Mouse (Mus musculus) liver, embryonic 14.5 days (tissue): Measurements from ENCODE around the gene Rpl29. TPM values are rescaled to one million over a fixed set of nuclear protein-coding genes. Genes with fewer than 3 reads are reported as not detected.
A peak's percentile ranks its signal among the peaks of the same experiment; 100 is the strongest.

Experiments used
- ATAC-seq: fragments of 200-750 bp; cut with Nextera tagmentation; 2 replicates; pipeline ENCODE4 v1.8.0; 2017; ENCODE audit warnings: moderate number of reproducible peaks, mild to moderate bottlenecking, moderate library complexity; ENCODE audit not compliant: insufficient read depth
- DNase-seq, 3 experiments: peaks; one replicate each; pipeline ENCODE4 v3.0.0-alpha.2; 2012 to 2013; ENCODE audit warnings: low read depth in 3 of 3, low spot score in 3 of 3
- H3K27ac ChIP-seq: fragments of 300-500 bp; sonication (generic); 2 replicates; pipeline ENCODE4 v1.5.1; 2014; ENCODE audit warnings: moderate library complexity, mild to moderate bottlenecking, control low read depth, inconsistent platforms
- H3K27me3 ChIP-seq: fragments of 300-500 bp; sonication (generic); 2 replicates; pipeline ENCODE4 v1.6.1; 2014; ENCODE audit warnings: mild to moderate bottlenecking, low read length, moderate library complexity; ENCODE audit not compliant: control insufficient read depth, insufficient read depth
- H3K36me3 ChIP-seq: fragments of 300-500 bp; sonication (generic); replicated peaks from 2 replicates; pipeline ENCODE4 v1.6.1; 2014; ENCODE audit warnings: low read depth; ENCODE audit not compliant: control insufficient read depth, insufficient read depth
- H3K4me1 ChIP-seq, 2 experiments: fragments of 200-500 bp in 1 of 2; fragments of 300-500 bp in 1 of 2; sonication (generic) in 1 of 2; replicated peaks; 2 replicates each; pipeline ENCODE4 v1.6.1; 2012 to 2014; ENCODE audit warnings: antibody characterized with exemption in 1 of 2, inconsistent platforms in 1 of 2, low read length in 1 of 2; ENCODE audit not compliant: control insufficient read depth in 2 of 2, insufficient read depth in 2 of 2
- H3K4me2 ChIP-seq: fragments of 300-500 bp; sonication (generic); 2 replicates; pipeline ENCODE4 v1.6.1; 2014; ENCODE audit warnings: low read depth, mild to moderate bottlenecking, control low read depth, moderate library complexity
- H3K4me3 ChIP-seq, 2 experiments: fragments of 200-500 bp in 1 of 2; fragments of 300-500 bp in 1 of 2; sonication (generic) in 1 of 2; 2 replicates each; pipeline ENCODE4 v1.5.1; 2012 to 2014; ENCODE audit warnings: low read depth in 2 of 2, low read length in 2 of 2, mild to moderate bottlenecking in 2 of 2, control low read depth in 1 of 2, inconsistent platforms in 1 of 2, moderate library complexity in 1 of 2; ENCODE audit not compliant: insufficient read depth in 1 of 2
- H3K9ac ChIP-seq: fragments of 300-500 bp; sonication (generic); replicated peaks from 2 replicates; pipeline ENCODE4 v1.6.1; 2014; ENCODE audit warnings: mild to moderate bottlenecking, control low read depth, moderate library complexity
- H3K9me3 ChIP-seq: fragments of 300-500 bp; sonication (generic); 2 replicates; pipeline ENCODE4 v1.6.1; 2016; ENCODE audit warnings: low read length, mixed read lengths; ENCODE audit not compliant: control insufficient read depth
- CTCF ChIP-seq: IDR thresholded peaks from 2 replicates; pipeline ENCODE4 v1.5.1; 2016; ENCODE audit warnings: antibody characterized with exemption, low read depth, control low read depth
- EP300 ChIP-seq: IDR thresholded peaks from 2 replicates; pipeline ENCODE4 v1.6.1; 2016; ENCODE audit warnings: antibody characterized with exemption, low read depth
- WGBS: fragments of 180-500 bp; shearing (Covaris S2); extraction: QIAGEN DNeasy Blood & Tissue Kit; methylation state at CpG from one replicate; pipeline ENCODE4 v1.1.7; 2014; ENCODE audit not compliant: insufficient replicate concordance; 5-methylcytosine and 5-hydroxymethylcytosine counted together
- polyA plus RNA-seq, 2 experiments: library from polyadenylated mRNA; depleted of rRNA in 1 of 2; stranded (reverse) in 1 of 2; unstranded in 1 of 2; fragments of >200 nt; fragmentation: Nextera tagmentation in 1 of 2; extraction: Ambion mirVana in 1 of 2; gene quantifications; 2 replicates each; pipeline versions ENCODE4 v1.2.1 to v1.2.3; 2012 to 2014

Gene Rpl29
- polyA plus RNA-seq, 2 experiments: 720 to 743 TPM

DNA sequence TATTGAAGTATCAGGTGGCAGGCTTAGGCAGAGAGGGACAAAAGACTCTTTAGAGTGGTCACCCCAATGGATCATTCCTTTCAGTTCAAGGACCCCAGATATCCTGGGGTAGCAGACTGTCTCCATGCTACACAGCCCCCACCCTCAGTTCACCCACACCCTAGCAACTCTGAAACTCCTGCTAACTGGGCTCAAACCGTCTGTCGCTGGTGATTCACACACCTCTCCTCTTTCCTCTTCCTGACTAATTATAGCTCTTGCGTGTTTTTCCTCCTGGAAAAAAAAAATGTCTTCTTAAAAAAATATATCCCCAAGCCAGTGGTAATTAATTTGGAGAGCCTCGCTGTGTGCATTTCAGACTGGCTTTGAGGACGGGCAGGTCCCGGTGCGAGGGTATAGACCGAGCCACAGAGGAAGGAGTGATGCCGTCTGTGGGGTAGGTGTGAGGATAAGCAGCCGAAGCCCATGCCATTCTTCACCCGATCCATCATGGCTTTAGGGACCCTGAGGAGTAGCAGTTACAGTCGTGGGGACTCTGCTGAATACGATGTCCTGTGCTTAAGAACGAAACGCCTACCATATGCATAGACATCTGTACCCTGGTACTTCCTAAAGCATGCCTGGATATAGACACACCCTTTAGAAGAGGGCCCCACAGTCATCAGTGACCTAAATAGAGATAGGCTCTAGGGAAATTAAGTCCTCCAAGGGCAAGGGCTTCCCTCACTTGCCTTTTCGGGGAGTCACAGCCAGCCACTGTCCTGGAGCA, 26.5 kb upstream of the Rpl29 start:
- Histone ChIP-seq H3K4me1 (peaks cover 40 to 53% of the 10 kb centered on the region in 2 experiments), H3K27me3 (no peaks in the 10 kb centered on the region), H3K4me2 (peak overlapping the region; percentile 31), H3K27ac (peak overlapping the region; percentile 25; the same call in 1 of the 2 replicates), H3K9ac (no peak overlapping the region; the same call in 1 of the 2 replicates), H3K4me3 (no peak overlapping the region), H3K9me3 (no peaks in the 10 kb centered on the region), H3K36me3 (no peaks in the 10 kb centered on the region)
- 70% methylated on average over 16 of the region's 16 CpGs for WGBS
- TF ChIP-seq CTCF (no peak), EP300 (no peak)
- no peak for ATAC-seq
- no peak for DNase-seq

GRCm38 (mm10) chr9:106405275-106405674, 24.0 kb upstream of the Rpl29 start:
- no peak for ATAC-seq
- H3K36me3 ChIP-seq: no peaks in the 10 kb centered on the region
- H3K9ac ChIP-seq: no peak overlapping the region
- 43% methylated on average over 6 of the region's 6 CpGs for whole genome bisulfite sequencing
- peaks cover 20 to 34% of the 10 kb centered on the region in 2 experiments for H3K4me1 ChIP-seq
- no peak for DNase-seq
- H3K4me3 ChIP-seq: no peak overlapping the region
- H3K4me2 ChIP-seq: no peak overlapping the region
- H3K27ac ChIP-seq: no peak overlapping the region
- TF ChIP-seq CTCF (no peak), EP300 (no peak)
- no peaks in the 10 kb centered on the region for H3K9me3 ChIP-seq
- no peaks in the 10 kb centered on the region for H3K27me3 ChIP-seq

DNA sequence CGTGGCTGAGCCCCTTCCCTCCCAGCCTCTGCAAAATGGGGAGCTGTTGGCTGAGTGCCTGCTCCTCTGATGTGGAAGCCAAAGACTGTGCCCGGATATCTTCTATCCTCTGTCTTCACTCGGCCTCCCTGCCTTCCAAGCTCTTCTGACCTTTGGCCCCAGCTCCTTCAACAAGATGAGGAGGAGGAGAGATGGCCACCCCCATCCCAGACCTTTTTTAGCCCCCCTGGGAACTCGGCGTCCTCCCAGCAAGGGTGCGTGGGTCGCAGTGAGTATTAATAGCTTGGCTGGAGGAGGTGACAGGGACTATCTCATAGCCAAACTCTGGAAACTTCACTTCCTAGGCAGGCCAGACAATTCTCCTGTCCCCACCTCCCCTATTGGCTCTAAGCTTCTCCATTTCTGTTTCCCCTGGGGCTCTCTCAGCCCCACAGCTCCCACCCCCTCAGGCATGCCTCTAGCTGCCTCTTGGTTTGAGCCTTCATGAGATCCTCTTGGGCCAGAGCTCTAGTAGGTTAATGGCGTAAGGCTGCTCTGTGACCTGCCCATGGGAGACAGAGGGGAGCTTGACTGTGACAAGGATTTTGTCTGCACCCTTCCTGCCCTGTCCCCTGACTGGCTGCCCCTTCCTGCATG, 22.7 kb upstream of the Rpl29 start:
- ATAC-seq (no peak), DNase-seq (no peak)
- Histone ChIP-seq H3K36me3 (no peaks in the 10 kb centered on the region), H3K4me2 (no peak overlapping the region), H3K9me3 (no peaks in the 10 kb centered on the region), H3K27me3 (no peaks in the 10 kb centered on the region), H3K4me3 (no peak overlapping the region), H3K9ac (no peak overlapping the region), H3K27ac (no peak overlapping the region), H3K4me1 (peaks cover 30 to 40% of the 10 kb centered on the region in 2 experiments)
- WGBS: 51% methylated on average over 8 of the region's 8 CpGs
- no peak for TF ChIP-seq CTCF
- TF ChIP-seq EP300: no peak

GRCm38 (mm10) chr9:106409096-106409495, 20.2 kb upstream of the Rpl29 start:
- Histone ChIP-seq H3K4me1 (peaks cover 13 to 30% of the 10 kb centered on the region in 2 experiments), H3K27ac (no peak overlapping the region), H3K9ac (no peak overlapping the region), H3K4me3 (no peak overlapping the region), H3K4me2 (no peak overlapping the region), H3K27me3 (no peaks in the 10 kb centered on the region), H3K36me3 (no peaks in the 10 kb centered on the region), H3K9me3 (no peaks in the 10 kb centered on the region)
- WGBS: 92% methylated on average over 4 of the region's 4 CpGs
- TF ChIP-seq EP300: no peak
- TF ChIP-seq CTCF: peak; percentile 55
- no peak for DNase-seq
- no peak for ATAC-seq

GRCm38 (mm10) chr9:106410086-106410650, 19.1 kb upstream of the Rpl29 start:
- 84% methylated on average over 2 of the region's 2 CpGs for WGBS
- Histone ChIP-seq H3K36me3 (no peaks in the 10 kb centered on the region), H3K9me3 (no peaks in the 10 kb centered on the region), H3K4me1 (peaks cover 13 to 30% of the 10 kb centered on the region in 2 experiments), H3K9ac (no peak overlapping the region), H3K27ac (no peak overlapping the region), H3K4me2 (no peak overlapping the region), H3K27me3 (no peaks in the 10 kb centered on the region), H3K4me3 (no peak overlapping the region)
- no peak for DNase-seq
- no peak for ATAC-seq
- TF ChIP-seq CTCF: no peak
- TF ChIP-seq EP300: no peak
